Mouse (Mus musculus) bone marrow, adult 2 months (tissue): ENCODE data around the gene Wdr4.

Source experiments
- CTCF ChIP-seq: fragments of 200-500 bp; IDR thresholded peaks from 2 replicates; pipeline ENCODE4 v1.5.1; 2011; ENCODE audit warnings: low read length, control low read depth; ENCODE audit not compliant: control insufficient read depth, insufficient read depth
- POLR2A ChIP-seq: fragments of 200-500 bp; IDR thresholded peaks from 2 replicates; pipeline ENCODE4 v1.6.1; 2011; ENCODE audit warnings: low read depth, mild to moderate bottlenecking, control low read depth, low read length, borderline replicate concordance; ENCODE audit not compliant: control insufficient read depth

DNA sequence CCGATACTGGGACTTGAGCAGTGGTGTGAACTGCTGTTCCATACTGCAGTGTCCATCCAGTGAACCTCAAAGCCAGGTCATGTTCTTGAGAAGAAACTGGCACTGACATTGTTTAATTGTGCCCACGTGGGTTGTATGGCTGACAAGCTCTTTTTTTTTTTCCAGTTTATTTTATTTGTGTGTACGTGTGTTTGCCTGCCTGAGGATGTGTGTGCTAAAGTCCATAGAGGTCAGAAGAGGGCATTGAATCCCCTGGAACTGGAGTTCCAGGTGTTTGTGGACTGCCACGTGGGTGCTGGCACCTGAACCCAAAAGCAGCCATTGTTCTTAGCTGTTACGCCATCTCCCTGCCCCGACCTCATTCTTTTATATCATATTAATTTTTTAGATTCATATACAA, 45.4 kb downstream of the Wdr4 start:
- TF ChIP-seq CTCF (no peak), POLR2A (no peak)
